Mouse (Mus musculus) kidney, embryonic 14.5 days (tissue): ENCODE data around the gene Gzmg. TPM values are rescaled to one million over a fixed set of nuclear protein-coding genes. Genes with fewer than 3 reads are reported as not detected.
"Not testable (repeated sequence)": the region's sequence is repeated elsewhere in the genome, so short reads cannot be mapped to it uniquely, and the experiment has no call there.

ENCODE experiments used
- ATAC-seq: fragments of 200-750 bp; cut with Nextera tagmentation; 2 replicates; pipeline ENCODE4 v1.8.0; 2017; ENCODE audit warnings: moderate number of reproducible peaks, mild to moderate bottlenecking, moderate TSS enrichment, moderate library complexity; ENCODE audit not compliant: low FRiP score, low TSS enrichment
- H3K27ac ChIP-seq: fragments of 300-500 bp; sonication (generic); 2 replicates; pipeline ENCODE4 v1.5.1; 2014; ENCODE audit warnings: low read depth, mild to moderate bottlenecking, low read length, moderate library complexity, mixed read lengths
- H3K27me3 ChIP-seq: fragments of 300-500 bp; sonication (generic); 2 replicates; pipeline ENCODE4 v1.6.1; 2014; ENCODE audit warnings: mild to moderate bottlenecking, low read length; ENCODE audit not compliant: control insufficient read depth, insufficient read depth
- H3K36me3 ChIP-seq: fragments of 300-500 bp; sonication (generic); 2 replicates; pipeline ENCODE4 v1.6.1; 2014; ENCODE audit warnings: low read length, mixed read lengths; ENCODE audit not compliant: control insufficient read depth, insufficient read depth
- H3K4me1 ChIP-seq: fragments of 300-500 bp; sonication (generic); 2 replicates; pipeline ENCODE4 v1.6.1; 2014; ENCODE audit warnings: low read length, mixed read lengths; ENCODE audit not compliant: control insufficient read depth, insufficient read depth
- H3K4me2 ChIP-seq: fragments of 300-500 bp; sonication (generic); replicated peaks from 2 replicates; pipeline ENCODE4 v1.6.1; 2014; ENCODE audit warnings: low read depth, mild to moderate bottlenecking, low read length
- H3K4me3 ChIP-seq: fragments of 300-500 bp; sonication (generic); 2 replicates; pipeline ENCODE4 v1.5.1; 2014; ENCODE audit warnings: mild to moderate bottlenecking, low read length
- H3K9ac ChIP-seq: fragments of 300-500 bp; sonication (generic); 2 replicates; pipeline ENCODE4 v1.6.1; 2014; ENCODE audit warnings: low read depth, mild to moderate bottlenecking, low read length, moderate library complexity
- H3K9me3 ChIP-seq: fragments of 300-500 bp; sonication (generic); 2 replicates; pipeline ENCODE4 v1.6.1; 2016; ENCODE audit warnings: low read length; ENCODE audit not compliant: control insufficient read depth
- WGBS: fragments of 180-500 bp; shearing (Covaris S2); extraction: QIAGEN DNeasy Blood & Tissue Kit; methylation state at CpG from one replicate; pipeline ENCODE4 v1.1.7; 2014; 5-methylcytosine and 5-hydroxymethylcytosine counted together
- polyA plus RNA-seq: library from polyadenylated mRNA; unstranded; fragments of >200 nt; fragmentation: Nextera tagmentation; extraction: Ambion mirVana; gene quantifications from 2 replicates; pipeline ENCODE4 v1.2.1, GENCODE M21; 2014

Gzmg gene
- polyA plus RNA-seq, 1 experiment from 2014 or later: not detected

- not testable (repeated sequence) for H3K9me3 ChIP-seq, H3K36me3 ChIP-seq, H3K4me3 ChIP-seq, H3K9ac ChIP-seq, H3K27me3 ChIP-seq, H3K4me1 ChIP-seq, H3K27ac ChIP-seq, H3K4me2 ChIP-seq, ATAC-seq
- WGBS: 92% methylated on average over 33 of the region's 33 CpGs
Measured at GRCm38 (mm10) chr14:56115531-56116310, 43.7 kb downstream of the Gzmg start.

Other genes with a start within 250 kb of the Gzmg start
- 0.30 and 1.1 TPM in 2 replicates for gene Cma1, start 214.9 kb downstream of the Gzmg start, polyA plus RNA-seq
- not detected in 2 replicates for gene Cma2, start 208.6 kb downstream of the Gzmg start, polyA plus RNA-seq
- not detected in 2 replicates for gene Mcpt1, start 141.6 kb downstream of the Gzmg start, polyA plus RNA-seq
- gene Mcpt9, start 129.1 kb downstream of the Gzmg start, polyA plus RNA-seq: not detected in 2 replicates
- not detected in 2 replicates for gene Mcpt2, start 117.5 kb downstream of the Gzmg start, polyA plus RNA-seq
- gene Mcpt4, start 97.3 kb downstream of the Gzmg start, polyA plus RNA-seq: not detected in 2 replicates
- 0.40 and 0.53 TPM in 2 replicates for gene Mcpt8, start 74.3 kb downstream of the Gzmg start, polyA plus RNA-seq
- not detected in 2 replicates for gene Ctsg, start 57.0 kb downstream of the Gzmg start, polyA plus RNA-seq
- gene Gzme, start 39.0 kb downstream of the Gzmg start, polyA plus RNA-seq: not detected in 2 replicates
- not detected in 2 replicates for gene Gzmd, start 27.0 kb downstream of the Gzmg start, polyA plus RNA-seq
- gene Gzmn, start 15.0 kb upstream of the Gzmg start, polyA plus RNA-seq: not detected in 2 replicates
- not detected in 2 replicates for gene Gzmf, start 51.8 kb upstream of the Gzmg start, polyA plus RNA-seq
- not detected in 2 replicates for gene Gzmc, start 75.1 kb upstream of the Gzmg start, polyA plus RNA-seq
- 0.19 TPM in 1 of 2 replicates, not detected in the other for gene Gzmb, start 102.7 kb upstream of the Gzmg start, polyA plus RNA-seq
- gene Atp12a, start 205.5 kb upstream of the Gzmg start, polyA plus RNA-seq: 0.20 and 0.46 TPM in 2 replicates
- gene Rnf17, start 243.0 kb upstream of the Gzmg start, polyA plus RNA-seq: 1.2 and 1.6 TPM in 2 replicates